Mouse (Mus musculus) cortical plate, adult 2 months (tissue): ENCODE measurements around the gene Srd5a1.

ENCODE experiments used
- CTCF ChIP-seq: fragments of 200-500 bp; IDR thresholded peaks from 2 replicates; pipeline ENCODE4 v1.5.1; 2011; ENCODE audit warnings: mild to moderate bottlenecking, control low read depth, low read length; ENCODE audit not compliant: insufficient read depth; ENCODE audit errors: extremely low read depth
- POLR2A ChIP-seq: fragments of 200-500 bp; IDR thresholded peaks from 2 replicates; pipeline ENCODE4 v1.6.1; 2011; ENCODE audit warnings: mild to moderate bottlenecking, low read length, control low read depth; ENCODE audit not compliant: insufficient read depth; ENCODE audit errors: extremely low read depth

DNA sequence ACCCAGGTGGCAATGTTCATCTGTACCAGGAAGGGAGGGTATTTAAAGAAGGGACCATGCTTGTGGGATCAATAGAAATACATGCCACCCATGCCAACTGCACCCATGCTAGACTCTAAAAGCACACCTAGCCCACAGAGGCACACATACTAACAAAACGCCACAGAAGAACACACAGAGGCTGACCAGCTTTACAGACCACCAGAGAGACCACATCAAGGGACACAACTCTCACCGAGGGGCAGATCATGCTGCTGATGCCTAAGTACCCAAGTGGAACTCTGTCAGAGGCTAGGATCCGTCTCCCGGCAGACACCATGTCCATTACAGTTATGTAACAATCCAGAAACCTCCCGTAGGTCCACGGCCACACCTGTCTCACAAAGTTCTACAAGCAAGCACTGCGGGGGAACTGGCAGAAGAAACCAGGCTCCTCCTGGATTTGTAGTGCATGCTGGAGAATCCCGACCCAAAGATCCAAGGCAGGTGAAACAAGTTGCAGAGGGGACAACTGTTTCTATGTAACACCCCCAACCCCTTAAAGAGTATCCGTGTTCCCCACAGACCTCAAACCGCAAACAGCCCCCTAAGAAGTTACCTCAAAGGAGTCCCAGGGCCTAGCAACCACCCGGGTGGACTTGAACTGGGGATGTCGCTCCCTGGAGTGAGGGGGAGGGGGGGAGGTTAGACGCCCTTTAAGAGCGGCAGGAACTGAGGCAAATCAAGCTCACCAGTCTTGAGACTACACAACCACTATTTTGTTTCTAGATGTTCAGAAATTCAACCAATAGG lies 78.9 kb downstream of the Srd5a1 start:
- TF ChIP-seq POLR2A, result no peak
- no peak for TF ChIP-seq CTCF
